ENCODE assay signal across 19 mouse cellular contexts in the genomic region with DNA sequence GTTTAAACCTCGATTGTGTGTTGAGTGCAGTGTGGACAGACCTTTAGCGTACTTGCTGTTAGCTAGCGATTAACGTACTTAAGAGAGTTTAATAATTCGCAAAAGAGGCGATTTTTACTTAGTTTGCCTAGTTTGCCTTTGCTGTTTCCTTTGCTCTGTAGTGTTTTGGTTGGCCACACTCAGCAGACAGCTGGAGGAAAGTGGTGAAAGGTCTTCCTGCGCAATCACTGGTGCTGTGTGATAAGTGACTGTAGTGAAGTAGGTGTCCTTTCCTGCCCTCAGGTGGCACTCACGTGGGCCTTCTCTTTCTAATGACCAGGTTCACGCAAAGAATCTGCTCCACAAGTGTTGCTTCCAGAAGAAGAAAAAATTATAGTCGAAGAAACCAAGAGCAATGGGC. TPM values are rescaled to one million over a fixed set of nuclear protein-coding genes. Genes with fewer than 3 reads are reported as not detected.
A peak's percentile ranks its signal among the peaks of the same experiment; 100 is the strongest.
DNase-seq lines count a peak whose midpoint lies in the region; ATAC-seq lines count a peak whose summit lies in the region.
"Had no signal": no experiment of that assay in that cellular context is flagged by ENCODE, and none has a peak within 500 bp of the region (broad histone marks: within the 10 kb centered on the region; RNA-seq: fewer than 3 reads in every experiment).

No protein-coding gene starts in this region.

- no peaks in the 10 kb centered on the region for H3K9me3 ChIP-seq in forebrain, embryonic 15.5 days
- no peaks in the 10 kb centered on the region for H3K9me3 ChIP-seq in forebrain, embryonic 11.5 days (ENCODE audit: control insufficient read depth, low read length)
- no peaks in the 10 kb centered on the region for H3K9me3 ChIP-seq in liver, embryonic 12.5 days (replicated peaks)
- H3K9me3 ChIP-seq in liver, embryonic 11.5 days (ENCODE audit: control insufficient read depth, low read length): no peaks in the 10 kb centered on the region
- no peaks in the 10 kb centered on the region for H3K9me3 ChIP-seq in hindbrain, embryonic 14.5 days (ENCODE audit: control insufficient read depth, low read length)
- H3K9me3 ChIP-seq in midbrain, embryonic 14.5 days (ENCODE audit: control insufficient read depth, low read length): no peaks in the 10 kb centered on the region

- no peak overlapping the region for H3K4me3 ChIP-seq in forebrain, embryonic 15.5 days
- no peak overlapping the region for H3K4me3 ChIP-seq in forebrain, embryonic 11.5 days (ENCODE audit: low read depth, low read length)
- no peak overlapping the region for H3K4me3 ChIP-seq in liver, embryonic 12.5 days
- no peak overlapping the region for H3K4me3 ChIP-seq in liver, embryonic 11.5 days (ENCODE audit: low read depth, low read length)
- H3K4me3 ChIP-seq in hindbrain, embryonic 14.5 days (replicated peaks; ENCODE audit: low read length): no peak overlapping the region
- H3K4me3 ChIP-seq in midbrain, embryonic 14.5 days (replicated peaks; ENCODE audit: low read depth, low read length): no peak overlapping the region

- H3K27me3 ChIP-seq in forebrain, embryonic 15.5 days: no peaks in the 10 kb centered on the region
- no peaks in the 10 kb centered on the region for H3K27me3 ChIP-seq in forebrain, embryonic 11.5 days (ENCODE audit: control insufficient read depth, insufficient read depth, low read length)
- no peaks in the 10 kb centered on the region for H3K27me3 ChIP-seq in liver, embryonic 12.5 days (replicated peaks)
- no peaks in the 10 kb centered on the region for H3K27me3 ChIP-seq in liver, embryonic 11.5 days (replicated peaks; ENCODE audit: control insufficient read depth, insufficient read depth, low read length)
- H3K27me3 ChIP-seq in hindbrain, embryonic 14.5 days (ENCODE audit: control insufficient read depth, insufficient read depth, low read length): no peaks in the 10 kb centered on the region
- no peaks in the 10 kb centered on the region for H3K27me3 ChIP-seq in midbrain, embryonic 14.5 days (ENCODE audit: control insufficient read depth, insufficient read depth, low read length)

- peaks cover 43% of the 10 kb centered on the region for H3K36me3 ChIP-seq in forebrain, embryonic 15.5 days
- H3K36me3 ChIP-seq in forebrain, embryonic 11.5 days (ENCODE audit: control insufficient read depth, insufficient read depth, low read length): peaks cover 4% of the 10 kb centered on the region
- H3K36me3 ChIP-seq in liver, embryonic 12.5 days: peaks cover 75% of the 10 kb centered on the region
- H3K36me3 ChIP-seq in liver, embryonic 11.5 days (ENCODE audit: control insufficient read depth, insufficient read depth, low read length): peaks cover 20% of the 10 kb centered on the region
- peaks cover 58% of the 10 kb centered on the region for H3K36me3 ChIP-seq in hindbrain, embryonic 14.5 days (replicated peaks; ENCODE audit: control insufficient read depth, insufficient read depth)
- H3K36me3 ChIP-seq in midbrain, embryonic 14.5 days (ENCODE audit: control insufficient read depth, insufficient read depth, low read length): peaks cover 69% of the 10 kb centered on the region

- H3K4me1 ChIP-seq in forebrain, embryonic 15.5 days: peaks cover 36% of the 10 kb centered on the region
- H3K4me1 ChIP-seq in forebrain, embryonic 11.5 days (replicated peaks; ENCODE audit: control insufficient read depth, insufficient read depth, low read length): 0 out of 2 replicates have a peak, but pooled peaks cover 2% of the 10 kb centered on the region
- peaks cover 6% of the 10 kb centered on the region; the same call in 1 of the 2 replicates for H3K4me1 ChIP-seq in liver, embryonic 12.5 days
- 0 out of 2 replicates have a peak, but pooled peaks cover 4% of the 10 kb centered on the region for H3K4me1 ChIP-seq in liver, embryonic 11.5 days (replicated peaks; ENCODE audit: control insufficient read depth, insufficient read depth, low read length)
- H3K4me1 ChIP-seq in hindbrain, embryonic 14.5 days (replicated peaks; ENCODE audit: control insufficient read depth, insufficient read depth, low read length): peaks cover 18% of the 10 kb centered on the region
- H3K4me1 ChIP-seq in midbrain, embryonic 14.5 days (ENCODE audit: control insufficient read depth, insufficient read depth, low read length): peaks cover 16% of the 10 kb centered on the region

- no peak for DNase-seq in forebrain, embryonic 11.5 days (ENCODE audit: low spot score)
- no peak for DNase-seq in liver, embryonic 11.5 days (ENCODE audit: low spot score)
- no peak for DNase-seq in hindbrain, embryonic 14.5 days (ENCODE audit: low spot score)
- no peak for DNase-seq in midbrain, embryonic 14.5 days
- no peak for DNase-seq in right cerebral cortex, postnatal 10 days (ENCODE audit: low spot score in 2 of 2)
- DNase-seq in ovary, postnatal 14 days (ENCODE audit: low spot score): no peak
- DNase-seq: adrenal gland, adult 2 months; heart, adult 18-20 months; kidney, postnatal 25 days; right cerebral cortex, postnatal 25 days; thymus, adult 18-20 months had no signal

- 85% methylated on average over 10 of the region's 10 CpGs for WGBS in forebrain, embryonic 15.5 days
- 93% methylated on average over 10 of the region's 10 CpGs for WGBS in forebrain, embryonic 11.5 days
- 71% methylated on average over 10 of the region's 10 CpGs for WGBS in liver, embryonic 12.5 days (ENCODE audit: insufficient replicate concordance)
- WGBS in liver, embryonic 11.5 days: 82% methylated on average over 10 of the region's 10 CpGs
- WGBS in hindbrain, embryonic 14.5 days: 90% methylated on average over 10 of the region's 10 CpGs
- 94% methylated on average over 10 of the region's 10 CpGs for WGBS in midbrain, embryonic 14.5 days

- H3K4me2 ChIP-seq in forebrain, embryonic 15.5 days (replicated peaks): no peak overlapping the region
- H3K4me2 ChIP-seq in forebrain, embryonic 11.5 days (ENCODE audit: low read depth, low read length, severe bottlenecking): no peak overlapping the region
- H3K4me2 ChIP-seq in liver, embryonic 12.5 days: no peak overlapping the region
- no peak overlapping the region for H3K4me2 ChIP-seq in liver, embryonic 11.5 days
- no peak overlapping the region for H3K4me2 ChIP-seq in hindbrain, embryonic 14.5 days (replicated peaks)
- H3K4me2 ChIP-seq in midbrain, embryonic 14.5 days (ENCODE audit: low read length): no peak overlapping the region

- no peak overlapping the region for H3K9ac ChIP-seq in forebrain, embryonic 15.5 days (replicated peaks)
- H3K9ac ChIP-seq in forebrain, embryonic 11.5 days (ENCODE audit: low read length): no peak overlapping the region
- H3K9ac ChIP-seq in liver, embryonic 12.5 days: no peak overlapping the region
- no peak overlapping the region for H3K9ac ChIP-seq in liver, embryonic 11.5 days (ENCODE audit: low read depth, low read length)
- H3K9ac ChIP-seq in hindbrain, embryonic 14.5 days: no peak overlapping the region
- peak overlapping the region; percentile 23; the same call in 1 of the 2 replicates for H3K9ac ChIP-seq in midbrain, embryonic 14.5 days (replicated peaks; ENCODE audit: low read length)
- H3K9ac ChIP-seq: liver, embryonic 14.5 days had no signal

- ATAC-seq in forebrain, embryonic 15.5 days (replicated peaks): no peak
- no peak for ATAC-seq in forebrain, embryonic 11.5 days (replicated peaks; ENCODE audit: low FRiP score)
- ATAC-seq in liver, embryonic 12.5 days: no peak
- ATAC-seq in liver, embryonic 11.5 days (replicated peaks; ENCODE audit: low FRiP score): no peak
- ATAC-seq in hindbrain, embryonic 14.5 days (ENCODE audit: low FRiP score): no peak
- ATAC-seq in midbrain, embryonic 14.5 days (ENCODE audit: low FRiP score, low TSS enrichment): no peak

- peak overlapping the region; percentile 77 for H3K27ac ChIP-seq in forebrain, embryonic 15.5 days (replicated peaks)
- H3K27ac ChIP-seq in forebrain, embryonic 11.5 days (ENCODE audit: low read depth, low read length): no peak overlapping the region
- H3K27ac ChIP-seq in liver, embryonic 12.5 days: peak overlapping the region; percentile 22; the same call in 1 of the 2 replicates
- H3K27ac ChIP-seq in liver, embryonic 11.5 days (ENCODE audit: low read depth, low read length): no peak overlapping the region
- H3K27ac ChIP-seq in hindbrain, embryonic 14.5 days: peak overlapping the region; percentile 72; the same call in 1 of the 2 replicates
- H3K27ac ChIP-seq in midbrain, embryonic 14.5 days (replicated peaks; ENCODE audit: low read depth, low read length): peak overlapping the region; percentile 77
- H3K27ac ChIP-seq: liver, embryonic 14.5 days had no signal

RNA-seq across cellular contexts. Expression of a gene that starts 9.1 kb away (rescaled TPM):
- 0.59 and 1.4 TPM in 2 replicates for polyA plus RNA-seq in forebrain, embryonic 15.5 days (2015; fragmentation: Nextera tagmentation; extraction: Ambion mirVana)
- 0.24 TPM in 1 of 2 replicates, not detected in the other for polyA plus RNA-seq in forebrain, embryonic 11.5 days (2014; fragmentation: Nextera tagmentation; extraction: Ambion mirVana)
- not detected in 2 replicates for polyA plus RNA-seq in liver, embryonic 12.5 days (2016; fragmentation: Nextera tagmentation; extraction: Ambion mirVana)
- not detected in 2 replicates for polyA plus RNA-seq in liver, embryonic 11.5 days (2014; fragmentation: Nextera tagmentation; extraction: Ambion mirVana)
- 0.42 and 0.64 TPM in 2 replicates for polyA plus RNA-seq in hindbrain, embryonic 14.5 days (2014; fragmentation: Nextera tagmentation; extraction: Ambion mirVana)
- not detected in 2 replicates for polyA plus RNA-seq in midbrain, embryonic 14.5 days (2014; fragmentation: Nextera tagmentation; extraction: Ambion mirVana)
- polyA plus RNA-seq: C2C12; cortical plate, adult 2 months; embryonic facial prominence, embryonic 14.5 days; intestine, embryonic 14.5 days; liver, embryonic 14.5 days; neural tube, embryonic 11.5 days had no signal

Comparison
In these comparisons a context has a peak if more than half of its experiments do, and no peak if none do; other contexts are left out.
1. H3K27ac ChIP-seq: peak in forebrain, embryonic 15.5 days (single experiment), liver, embryonic 12.5 days (single experiment), hindbrain, embryonic 14.5 days (single experiment) and midbrain, embryonic 14.5 days (single experiment); none in forebrain, embryonic 11.5 days (single experiment) and liver, embryonic 11.5 days (single experiment).